Mouse (Mus musculus) stomach, postnatal 0 days (tissue): Measurements from ENCODE around the gene Hmx1.

ENCODE experiments used
- CTCF ChIP-seq: IDR thresholded peaks from 2 replicates; pipeline ENCODE4 v1.5.1; 2016; ENCODE audit warnings: antibody characterized with exemption, low read depth, mild to moderate bottlenecking, moderate library complexity
- EP300 ChIP-seq: optimal IDR thresholded peaks from 2 replicates; pipeline ENCODE3; 2016; ENCODE audit warnings: antibody characterized with exemption

DNA sequence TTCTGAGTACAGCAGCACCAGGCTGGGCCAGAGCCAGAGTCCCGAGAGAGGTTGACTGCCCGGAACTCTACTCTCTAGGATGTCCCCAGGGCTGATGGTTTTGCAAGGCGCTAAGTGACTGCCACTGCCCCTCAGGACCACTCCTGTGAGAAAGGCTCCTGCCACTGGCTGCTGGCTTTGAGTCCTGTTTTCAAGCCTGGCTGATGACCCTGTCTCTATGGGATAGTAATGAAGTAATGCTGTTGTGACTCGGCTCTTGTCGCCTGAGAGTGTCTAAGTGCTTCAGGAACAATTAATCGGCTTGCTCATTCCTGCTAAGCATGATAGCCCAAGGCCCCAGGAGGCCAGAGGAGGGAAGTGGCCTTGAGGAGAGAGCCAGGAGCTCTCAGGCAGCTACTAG is 45.8 kb downstream of the Hmx1 start:
- TF ChIP-seq CTCF (no peak), EP300 (no peak)
